Comparison of ENCODE assay signal across 7 mouse cellular contexts in the genomic region with DNA sequence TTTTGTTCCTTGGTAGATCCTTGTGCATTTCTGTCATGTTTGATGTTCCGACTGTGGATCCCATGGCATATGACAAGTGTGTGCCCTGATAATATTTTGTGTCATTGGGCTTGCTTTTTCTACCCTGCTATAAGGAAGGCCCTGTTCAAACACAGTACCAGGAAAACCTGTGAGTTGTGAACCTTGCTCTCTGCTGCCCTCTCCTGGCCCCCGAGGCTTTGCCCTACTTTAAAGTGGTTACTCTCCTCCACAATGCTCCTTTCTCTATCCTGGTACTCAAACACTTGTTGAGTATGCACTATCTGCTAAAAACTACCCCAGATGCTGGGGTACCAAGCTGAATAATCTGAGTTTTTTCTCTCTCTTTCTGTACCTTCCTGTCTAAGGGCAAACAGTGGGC.
DNase-seq lines count a peak whose midpoint lies in the region; ATAC-seq lines count a peak whose summit lies in the region.

No protein-coding gene starts in this region.

- no peak overlapping the region for H3K9ac ChIP-seq in midbrain, embryonic 14.5 days (replicated peaks; ENCODE audit: low read length)
- H3K9ac ChIP-seq in midbrain, embryonic 13.5 days (replicated peaks) = no peak overlapping the region
- no peak overlapping the region for H3K9ac ChIP-seq in liver, embryonic 12.5 days

- no peaks in the 10 kb centered on the region for H3K27me3 ChIP-seq in midbrain, embryonic 14.5 days (ENCODE audit: control insufficient read depth, insufficient read depth, low read length)
- H3K27me3 ChIP-seq in midbrain, embryonic 13.5 days = 0 out of 2 replicates have a peak, but pooled peaks cover 4% of the 10 kb centered on the region
- H3K27me3 ChIP-seq in liver, embryonic 12.5 days (replicated peaks) = peaks cover 8% of the 10 kb centered on the region; the same call in 1 of the 2 replicates

- 42% methylated on average over 2 of the region's 2 CpGs for WGBS in midbrain, embryonic 14.5 days
- WGBS in midbrain, embryonic 13.5 days = 47% methylated on average over 2 of the region's 2 CpGs
- WGBS in liver, embryonic 12.5 days (ENCODE audit: insufficient replicate concordance) = 30% methylated on average over 2 of the region's 2 CpGs

- DNase-seq in midbrain, embryonic 14.5 days = peak; percentile 74
- DNase-seq in adipocyte (ENCODE audit: low spot score) = peak; percentile 30
- peak; percentile 80 for DNase-seq in embryo, embryonic 10.5 days (ENCODE audit: low spot score)
- peak; percentile 61 for DNase-seq in kidney, adult 18-20 months
- DNase-seq in right cerebral cortex, postnatal 10 days (ENCODE audit: low spot score in 2 of 2) = peak; percentile 44 to 73

- no peak overlapping the region for H3K27ac ChIP-seq in midbrain, embryonic 14.5 days (replicated peaks; ENCODE audit: low read depth, low read length)
- no peak overlapping the region for H3K27ac ChIP-seq in midbrain, embryonic 13.5 days
- no peak overlapping the region for H3K27ac ChIP-seq in liver, embryonic 12.5 days

- no peaks in the 10 kb centered on the region for H3K36me3 ChIP-seq in midbrain, embryonic 14.5 days (ENCODE audit: control insufficient read depth, insufficient read depth, low read length)
- H3K36me3 ChIP-seq in midbrain, embryonic 13.5 days = no peaks in the 10 kb centered on the region
- no peaks in the 10 kb centered on the region for H3K36me3 ChIP-seq in liver, embryonic 12.5 days

- ATAC-seq in midbrain, embryonic 14.5 days (ENCODE audit: low FRiP score, low TSS enrichment) = no peak
- ATAC-seq in midbrain, embryonic 13.5 days = no peak
- 0 out of 2 replicates have a peak, but pooled peaks have one; percentile 40 for ATAC-seq in liver, embryonic 12.5 days

- H3K4me1 ChIP-seq in midbrain, embryonic 14.5 days (ENCODE audit: control insufficient read depth, insufficient read depth, low read length) = peaks cover 6% of the 10 kb centered on the region; the same call in 1 of the 2 replicates
- peaks cover 15% of the 10 kb centered on the region for H3K4me1 ChIP-seq in midbrain, embryonic 13.5 days (replicated peaks)
- H3K4me1 ChIP-seq in liver, embryonic 12.5 days = 0 out of 2 replicates have a peak, but pooled peaks cover 5% of the 10 kb centered on the region

- H3K9me3 ChIP-seq in midbrain, embryonic 14.5 days (ENCODE audit: control insufficient read depth, low read length) = no peaks in the 10 kb centered on the region
- H3K9me3 ChIP-seq in midbrain, embryonic 13.5 days = no peaks in the 10 kb centered on the region
- no peaks in the 10 kb centered on the region for H3K9me3 ChIP-seq in liver, embryonic 12.5 days (replicated peaks)

- no peak overlapping the region for H3K4me3 ChIP-seq in midbrain, embryonic 14.5 days (replicated peaks; ENCODE audit: low read depth, low read length)
- no peak overlapping the region for H3K4me3 ChIP-seq in midbrain, embryonic 13.5 days (replicated peaks)
- H3K4me3 ChIP-seq in liver, embryonic 12.5 days = no peak overlapping the region

- no peak overlapping the region for H3K4me2 ChIP-seq in midbrain, embryonic 14.5 days (ENCODE audit: low read length)
- no peak overlapping the region for H3K4me2 ChIP-seq in midbrain, embryonic 13.5 days (replicated peaks)
- H3K4me2 ChIP-seq in liver, embryonic 12.5 days = no peak overlapping the region

Comparison
In these comparisons a context has a peak if more than half of its experiments do, and no peak if none do; other contexts are left out.
1. DNase-seq: peak in every context shown above with its lines; median percentile 80 in embryo, embryonic 10.5 days; 74 in midbrain, embryonic 14.5 days; 61 in kidney, adult 18-20 months; 58 in right cerebral cortex, postnatal 10 days; 30 in adipocyte.